Mouse (Mus musculus) layer of hippocampus, adult 11-12 months (tissue): ENCODE measurements around the gene Zfc3h1.

ENCODE experiments used
- DNase-seq: peaks from one replicate; pipeline ENCODE4 v3.0.0; 2022; ENCODE audit warnings: low spot score

Gene Zfc3h1

DNA sequence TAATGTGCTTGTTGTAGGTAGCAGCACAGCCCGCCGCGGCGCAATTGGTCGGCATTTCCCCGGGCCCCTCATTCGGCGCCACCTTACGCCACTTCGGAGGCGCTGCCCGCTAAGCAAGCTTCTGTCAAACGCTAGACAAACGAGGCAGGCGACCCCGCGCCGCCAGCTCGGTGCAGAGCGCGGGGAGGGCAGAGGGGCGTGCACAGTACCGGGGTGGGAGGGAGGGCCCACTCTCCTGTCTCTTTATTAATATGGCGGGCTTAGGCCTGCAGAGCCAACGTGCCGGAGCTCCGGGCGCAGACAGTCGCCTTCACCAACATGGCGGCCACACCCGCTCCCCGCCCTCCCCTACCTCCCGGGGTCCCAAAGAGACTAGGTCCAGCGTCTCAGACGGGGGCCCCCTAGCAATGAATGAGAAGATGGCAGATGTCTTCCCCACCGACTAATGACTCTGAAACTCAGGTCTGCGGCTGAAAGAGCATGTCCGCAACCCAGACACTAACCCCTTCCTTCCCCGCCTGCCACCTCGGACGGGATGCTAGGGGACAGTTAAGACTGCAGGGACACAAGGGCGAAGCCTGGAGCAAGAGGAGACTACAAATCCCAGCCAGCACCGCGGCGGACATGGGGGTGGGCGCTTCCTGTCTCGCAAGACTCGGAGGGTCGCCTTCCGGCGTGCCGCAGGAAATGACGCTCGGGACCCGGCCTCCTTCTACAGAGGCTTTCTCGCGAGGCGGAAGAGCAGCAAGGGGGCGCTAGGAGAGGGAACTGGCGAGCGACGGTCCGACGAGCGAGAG, at the start of gene Zfc3h1, which contains the start of gene Thap2:
Gene Zfc3h1, plus strand, starts transcription at position 739 of the 797 bp plus-strand sequence.
Gene Thap2, minus strand, starts transcription at position 223 of the 797 bp plus-strand sequence.
- DNase-seq = peak; percentile 99

DNA sequence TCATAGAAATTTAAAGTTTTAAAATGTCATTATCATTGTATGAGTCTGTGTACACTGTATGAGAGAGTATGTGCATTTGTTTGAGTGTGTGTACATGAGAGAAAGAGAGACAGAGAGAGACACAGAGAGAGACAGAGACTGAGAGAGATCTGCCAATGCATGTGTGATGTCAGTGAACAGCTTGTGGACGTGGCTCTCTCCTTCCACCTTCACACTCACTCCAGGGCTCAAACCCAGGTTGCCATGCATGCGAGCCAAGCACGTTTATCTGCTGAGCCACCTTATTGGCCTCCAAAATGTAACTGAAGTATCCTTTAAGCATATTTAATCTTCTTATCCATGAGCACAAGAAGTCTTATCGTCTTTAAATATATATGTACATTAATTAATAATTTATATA, 47.9 kb upstream of the Zfc3h1 start:
- DNase-seq = no peak

DNA sequence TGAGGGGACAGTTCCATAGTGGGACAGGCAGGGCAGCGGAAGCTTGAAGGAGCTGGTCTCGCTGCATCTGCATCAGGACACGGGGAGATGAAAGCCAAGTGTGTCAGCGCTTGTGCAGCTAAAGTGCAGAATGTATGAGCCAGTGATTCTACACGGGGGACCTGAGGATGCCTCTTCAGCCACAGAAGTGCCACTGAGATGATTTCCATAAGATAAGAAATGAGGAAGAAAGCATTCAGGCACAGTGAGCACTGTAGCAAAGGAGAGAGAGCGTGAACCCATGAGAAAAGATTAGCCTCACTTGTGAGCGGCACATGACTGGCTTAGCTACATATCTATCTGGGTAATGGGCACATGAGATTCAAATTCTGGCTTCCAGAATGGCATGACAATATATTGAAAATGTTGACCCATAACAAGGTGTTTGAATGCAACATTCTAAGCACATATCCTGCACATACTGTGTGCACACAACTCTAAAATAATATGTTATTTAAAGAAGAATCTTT, 44.9 kb upstream of the Zfc3h1 start:
- DNase-seq = no peak

DNA sequence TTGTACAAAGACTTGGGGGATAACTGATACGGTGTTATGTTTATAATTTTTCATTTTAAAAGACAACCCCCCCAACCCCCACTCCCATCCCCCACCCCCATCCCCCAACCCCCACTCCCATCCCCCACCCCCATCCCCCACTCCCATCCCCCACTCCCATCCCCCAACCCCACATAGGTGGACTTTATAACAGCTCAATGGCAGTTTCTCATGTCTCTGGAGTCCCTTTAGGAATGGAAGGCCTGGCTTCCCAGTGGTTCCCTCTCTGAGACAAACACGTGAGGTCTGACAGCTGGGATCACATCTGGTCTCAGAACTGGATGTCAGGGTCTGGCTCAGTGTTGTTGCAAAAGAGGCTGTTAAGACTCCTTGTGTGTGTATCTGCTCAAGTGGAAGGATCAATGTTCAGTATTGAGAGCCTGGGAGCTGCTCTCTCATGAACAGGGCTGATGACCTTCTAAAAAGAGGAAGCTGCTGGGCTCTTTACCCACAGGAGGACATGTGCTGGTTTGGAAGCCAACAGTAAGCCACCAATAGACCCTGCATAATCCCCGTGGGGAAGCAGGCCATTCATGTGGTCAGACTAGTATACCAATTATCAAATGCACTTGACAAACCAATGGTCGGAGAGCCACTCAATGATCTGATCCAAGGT, 41.9 kb upstream of the Zfc3h1 start:
- no peak for DNase-seq

DNA sequence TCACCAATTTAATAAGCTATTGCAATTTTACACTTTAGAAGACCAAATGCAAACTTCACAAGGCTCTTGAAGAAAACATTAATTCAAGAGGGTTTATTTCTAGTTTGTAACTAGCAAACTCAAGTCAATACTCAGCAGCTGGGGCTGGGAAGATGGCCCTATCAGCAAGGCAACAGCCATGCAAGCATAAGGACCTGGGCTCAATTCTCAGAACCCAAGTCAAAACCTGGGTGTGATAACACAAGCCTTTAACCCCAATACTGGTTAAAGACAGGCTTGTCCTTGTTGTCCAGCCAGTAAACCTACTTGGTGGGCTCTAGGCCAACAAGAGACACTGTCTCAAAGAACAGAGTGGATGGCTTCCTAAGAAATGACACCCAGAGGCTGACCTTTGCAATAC, 38.3 kb upstream of the Zfc3h1 start:
- DNase-seq = no peak

DNA sequence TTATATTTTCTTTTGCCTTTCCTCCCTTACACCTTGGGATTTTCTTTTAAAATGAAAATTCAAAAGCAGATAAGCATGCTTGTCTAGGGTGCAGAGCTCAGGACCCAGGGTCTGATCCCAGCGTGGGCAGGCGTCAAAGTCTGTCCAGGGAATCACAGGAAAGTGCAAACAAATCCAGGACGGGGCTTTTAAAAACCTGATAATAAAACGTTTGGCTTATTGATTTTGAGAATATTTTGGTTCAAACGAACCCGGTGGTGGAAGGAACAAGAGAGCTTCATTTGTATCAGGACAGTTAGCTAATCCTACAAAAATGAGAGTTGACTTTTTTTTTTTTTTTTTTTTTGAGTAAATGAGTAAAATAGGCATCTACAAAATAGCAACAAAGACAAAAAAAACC, 36.6 kb upstream of the Zfc3h1 start:
- no peak for DNase-seq

DNA sequence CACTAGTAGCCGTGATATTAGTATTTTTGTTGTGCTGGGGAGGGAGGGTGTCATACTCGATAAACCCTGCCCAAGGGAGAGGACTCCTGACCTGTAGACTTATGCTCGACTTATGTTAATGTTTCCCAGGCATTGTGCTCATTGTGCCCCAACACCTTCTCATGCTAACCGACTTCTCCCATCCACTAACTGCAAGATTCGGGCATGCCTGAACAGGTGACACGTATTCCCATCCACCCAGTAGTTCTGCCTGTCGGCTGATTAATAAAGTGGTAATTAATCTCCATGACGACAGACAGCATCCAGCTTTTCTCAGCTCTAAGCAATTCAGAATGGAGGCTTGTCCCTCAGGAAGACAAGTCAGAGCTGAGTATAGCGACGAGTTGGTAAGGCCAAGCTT, 35.7 kb upstream of the Zfc3h1 start:
- DNase-seq = no peak

DNA sequence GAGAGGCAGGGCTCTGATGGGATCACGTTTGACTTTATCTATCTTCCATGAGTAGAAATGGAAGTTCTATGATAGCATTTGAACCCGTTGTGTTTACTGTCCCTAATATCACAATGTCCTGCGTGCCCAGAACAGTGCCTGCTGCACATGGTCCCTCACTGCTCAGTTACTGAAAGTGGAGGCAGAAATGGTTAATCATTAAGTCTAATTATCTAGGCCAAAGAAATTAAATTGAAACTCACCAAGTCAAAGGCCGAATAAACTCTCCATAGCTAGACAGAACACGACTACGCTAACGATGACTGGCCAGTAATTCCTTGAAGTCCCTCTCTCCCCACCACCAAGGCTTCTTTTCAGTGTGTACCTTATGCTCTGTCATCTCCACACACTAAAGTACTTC, 35.2 kb upstream of the Zfc3h1 start:
- no peak for DNase-seq

DNA sequence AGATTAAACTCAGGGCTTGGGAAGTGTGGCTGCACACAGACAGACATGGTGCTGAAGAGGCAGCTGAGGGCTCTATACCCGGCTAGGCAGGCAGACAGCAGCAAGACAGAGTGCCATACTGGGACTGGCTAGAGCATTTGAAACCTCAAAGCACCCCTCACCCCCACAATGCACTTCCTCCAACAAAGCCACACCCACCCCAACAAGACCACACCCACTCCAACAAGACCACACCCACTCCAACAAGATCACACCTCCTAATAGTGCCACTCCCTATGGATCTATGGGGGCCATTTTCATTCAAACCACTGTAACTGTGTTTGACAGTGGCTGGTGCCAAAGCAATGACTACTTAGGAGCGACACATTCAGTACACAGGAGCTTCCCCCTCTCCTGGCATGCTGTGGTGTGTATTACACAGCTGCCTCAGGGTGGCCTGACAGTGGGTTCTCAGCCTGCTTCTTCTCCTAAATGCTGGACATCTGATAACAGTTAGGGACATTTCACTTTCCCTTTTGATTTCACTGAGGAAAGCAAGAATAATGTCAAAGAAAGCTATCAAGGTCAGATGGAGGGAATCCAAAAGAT, 33.9 kb upstream of the Zfc3h1 start:
- DNase-seq = no peak

DNA sequence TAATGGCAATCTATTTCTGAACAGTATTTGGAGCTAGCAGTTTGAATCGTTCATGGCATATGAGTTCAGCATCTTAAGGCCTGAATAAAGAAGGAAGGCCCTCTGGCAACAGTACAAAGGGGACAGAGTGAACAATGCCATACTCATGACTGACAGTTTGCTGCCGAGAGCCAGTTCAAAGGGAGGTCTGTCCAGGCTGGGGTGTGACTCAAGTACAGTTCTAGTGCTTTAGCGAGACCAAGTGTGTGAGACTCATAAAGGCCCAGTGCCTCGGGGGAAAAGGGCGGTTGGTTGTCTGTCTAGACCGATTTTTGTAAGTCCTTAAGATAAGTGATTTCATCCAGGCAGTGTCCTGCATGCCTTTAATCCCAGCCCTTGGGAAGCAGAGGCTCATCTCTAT, 30.2 kb upstream of the Zfc3h1 start:
- no peak for DNase-seq

DNA sequence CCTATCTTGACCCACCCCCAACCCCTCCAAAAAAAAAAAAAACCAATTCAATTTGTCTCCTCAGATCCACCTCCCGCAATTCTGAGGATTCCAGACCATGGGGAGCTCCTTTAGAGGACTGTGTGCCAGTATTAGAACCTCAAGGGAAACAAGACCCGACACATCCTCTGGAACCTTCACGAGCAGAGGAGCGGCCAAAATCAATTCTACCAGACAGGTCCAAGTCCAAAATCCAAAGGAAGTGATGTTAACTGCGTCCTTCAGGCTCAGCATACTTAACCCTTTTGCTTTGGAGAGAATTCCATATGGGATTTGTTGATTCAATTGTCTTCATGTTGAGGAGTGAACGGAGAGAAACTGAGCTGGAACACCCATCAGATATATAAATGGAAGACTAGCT, 29.7 kb upstream of the Zfc3h1 start:
- DNase-seq = no peak

DNA sequence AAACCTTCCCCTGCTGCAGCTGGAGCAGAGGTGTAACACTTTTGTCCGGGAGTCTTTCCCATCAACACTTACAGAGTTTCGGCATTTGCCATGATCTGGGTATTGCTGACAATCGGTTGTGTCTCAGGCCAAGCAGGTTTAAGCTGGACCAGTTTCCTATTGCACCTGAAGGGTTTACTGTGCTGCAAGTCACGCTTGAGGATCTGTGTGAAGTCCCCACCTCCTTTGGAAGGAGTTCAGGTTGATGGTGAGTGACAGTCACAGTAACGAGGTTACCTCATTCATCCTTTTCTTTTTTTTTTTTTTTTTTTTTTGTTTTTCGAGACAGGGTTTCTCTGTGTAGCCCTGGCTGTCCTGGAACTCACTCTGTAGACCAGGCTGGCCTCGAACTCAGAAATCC, 28.7 kb upstream of the Zfc3h1 start:
- DNase-seq = no peak

DNA sequence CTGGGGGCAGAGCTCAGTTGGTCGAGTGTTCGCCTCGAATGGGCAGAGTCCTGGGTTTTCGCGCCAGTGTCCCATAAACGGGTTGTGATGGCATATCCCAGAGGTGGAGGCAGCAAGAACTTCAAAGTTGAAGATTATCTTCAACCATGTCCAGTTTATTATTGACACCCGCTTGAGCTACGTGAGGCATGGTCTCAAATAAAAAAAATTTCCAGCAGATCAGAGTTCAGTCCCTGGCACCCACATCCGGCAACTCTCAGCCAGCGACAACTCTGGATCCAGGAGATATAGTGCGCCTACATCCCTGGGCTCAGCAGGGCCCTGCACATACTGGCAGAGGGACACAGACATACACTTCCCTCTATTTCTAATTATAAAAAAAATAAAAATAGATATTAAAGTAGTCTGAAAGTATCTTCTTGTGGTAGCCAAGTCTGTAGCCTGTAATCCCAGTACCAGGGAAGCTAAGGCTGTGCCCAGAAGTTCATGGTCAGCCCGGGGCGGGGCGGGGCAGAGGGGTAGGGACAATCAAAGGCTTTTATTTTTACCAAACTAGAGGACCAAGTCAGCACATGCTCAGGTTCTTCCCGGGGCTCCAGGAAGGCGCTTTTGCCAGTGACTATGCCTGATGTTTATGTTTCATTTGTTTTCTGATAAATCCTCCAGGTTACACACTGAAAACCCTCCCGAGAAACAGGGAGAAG, 26.4 kb upstream of the Zfc3h1 start:
- no peak for DNase-seq

DNA sequence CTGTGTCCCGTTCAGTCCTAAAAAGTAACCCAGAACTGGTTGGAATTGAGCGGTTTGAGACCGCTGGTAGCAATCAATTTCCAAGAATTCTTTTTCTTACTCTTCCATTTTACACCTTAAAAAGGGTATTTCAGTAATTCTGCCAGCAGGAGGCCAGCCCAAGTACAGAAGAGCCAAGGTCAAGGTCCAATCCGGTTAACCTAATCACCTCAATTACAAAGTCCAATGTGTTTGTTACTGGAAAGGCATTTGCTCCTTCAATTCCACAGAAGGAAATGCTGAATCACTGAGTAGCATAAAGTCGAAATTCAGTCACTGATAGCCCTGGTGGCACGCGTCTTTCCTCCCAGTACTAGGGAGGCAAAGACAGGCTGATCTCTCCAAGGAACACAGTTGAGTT, 25.7 kb upstream of the Zfc3h1 start:
- DNase-seq = no peak

DNA sequence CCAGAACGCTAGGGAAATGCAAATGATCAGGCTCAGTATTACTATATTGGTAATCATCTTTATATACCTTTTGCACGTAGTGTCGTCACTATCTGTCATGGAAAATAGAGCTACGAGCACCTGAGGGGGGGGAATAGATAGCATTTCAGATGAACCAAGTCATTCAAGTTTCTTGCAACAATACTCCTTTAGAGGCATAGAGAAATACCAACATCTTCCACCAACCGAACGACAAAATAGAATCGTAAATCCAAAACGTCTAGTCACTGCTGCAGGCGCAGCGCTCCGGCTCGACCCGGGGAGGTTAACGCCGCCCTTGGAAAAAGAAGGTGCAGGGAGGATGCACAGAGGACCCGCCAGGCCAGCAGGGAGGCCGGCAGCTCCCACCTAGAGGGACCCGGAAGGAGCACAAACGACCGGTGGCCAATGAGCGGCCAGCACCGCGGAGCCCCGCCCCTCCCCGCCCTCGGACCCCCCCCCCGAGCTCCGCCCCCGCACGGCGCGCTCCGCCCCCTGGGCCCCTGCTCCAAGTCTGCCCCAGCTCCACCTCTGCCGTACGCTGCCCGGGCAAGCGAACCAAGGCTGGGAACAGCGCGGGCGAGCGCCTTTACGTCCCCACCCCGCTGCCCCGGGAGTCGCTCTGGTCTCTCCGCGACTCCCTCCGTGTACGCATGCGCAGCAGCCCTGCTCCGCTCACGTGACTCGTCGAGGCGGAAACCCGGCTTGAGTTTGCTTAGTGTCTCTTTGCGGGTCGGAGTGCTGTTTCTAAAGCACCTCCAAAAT, 22.7 kb upstream of the Zfc3h1 start, which contains the start of gene Tmem19:
Gene Tmem19, minus strand, starts transcription at position 662 of the 783 bp plus-strand sequence.
- peak; percentile 95 for DNase-seq

DNA sequence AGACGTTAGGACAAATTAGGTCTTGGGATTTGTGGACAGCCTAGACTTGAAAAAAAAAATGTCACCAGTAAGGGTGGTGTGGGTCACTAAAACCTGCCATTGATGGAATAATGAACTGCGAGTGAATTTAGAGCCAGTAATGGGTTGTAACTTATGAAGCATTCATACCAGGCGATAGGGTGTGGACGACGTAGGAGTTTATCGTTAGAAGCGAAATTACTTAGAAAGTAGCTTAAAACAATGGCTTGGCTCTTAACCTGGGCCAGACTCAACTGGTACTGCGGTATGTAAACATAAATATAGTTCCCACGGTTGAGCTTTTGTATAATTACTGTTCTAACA, 22.2 kb upstream of the Zfc3h1 start:
- DNase-seq = no peak

DNA sequence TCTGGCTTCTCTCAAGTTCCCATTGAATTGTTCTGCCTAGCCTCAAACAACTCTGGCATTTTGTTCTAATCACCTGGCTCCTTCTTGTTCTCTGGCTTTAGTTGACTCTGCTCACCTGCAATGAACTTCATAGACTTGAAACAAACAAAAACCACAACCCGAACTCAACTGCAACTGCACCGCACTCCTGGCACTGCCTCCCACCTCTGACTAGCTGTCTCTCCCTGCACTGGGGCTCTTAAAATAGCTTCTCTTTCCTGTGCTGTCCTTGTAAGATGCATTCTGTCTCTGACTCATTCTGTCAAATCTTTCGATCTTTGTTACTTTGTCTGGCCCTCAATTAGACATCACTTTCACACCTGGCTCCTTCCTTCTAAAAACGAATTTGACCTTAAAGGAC, 21.6 kb upstream of the Zfc3h1 start:
- DNase-seq = no peak

DNA sequence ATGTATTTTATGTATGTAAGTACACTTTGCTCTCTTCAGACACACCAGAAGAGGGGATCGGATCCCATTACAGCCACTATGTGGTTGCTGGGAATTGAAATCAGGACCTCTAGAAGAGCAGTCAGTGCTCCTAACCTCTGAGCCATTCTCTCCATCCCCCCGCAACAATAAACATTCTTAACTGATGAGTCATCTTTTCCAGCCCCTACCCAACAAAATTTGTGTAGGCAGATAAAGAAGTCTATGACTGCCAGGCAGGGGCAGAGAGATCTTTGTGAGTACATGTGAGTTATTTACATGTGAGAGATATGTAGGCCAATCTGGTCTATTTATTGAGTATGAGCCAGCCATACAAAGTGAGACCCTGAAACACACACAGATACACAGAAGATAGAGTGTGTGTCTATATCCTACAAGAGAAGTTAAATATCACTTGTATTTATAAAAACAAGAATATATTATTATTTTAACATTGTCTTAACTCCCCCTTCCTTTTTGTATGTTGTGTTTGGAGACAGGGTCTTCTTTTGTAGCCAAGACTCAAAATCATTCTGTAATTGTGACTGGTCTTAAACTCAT, 3.2 kb upstream of the Zfc3h1 start:
- DNase-seq = no peak

DNA sequence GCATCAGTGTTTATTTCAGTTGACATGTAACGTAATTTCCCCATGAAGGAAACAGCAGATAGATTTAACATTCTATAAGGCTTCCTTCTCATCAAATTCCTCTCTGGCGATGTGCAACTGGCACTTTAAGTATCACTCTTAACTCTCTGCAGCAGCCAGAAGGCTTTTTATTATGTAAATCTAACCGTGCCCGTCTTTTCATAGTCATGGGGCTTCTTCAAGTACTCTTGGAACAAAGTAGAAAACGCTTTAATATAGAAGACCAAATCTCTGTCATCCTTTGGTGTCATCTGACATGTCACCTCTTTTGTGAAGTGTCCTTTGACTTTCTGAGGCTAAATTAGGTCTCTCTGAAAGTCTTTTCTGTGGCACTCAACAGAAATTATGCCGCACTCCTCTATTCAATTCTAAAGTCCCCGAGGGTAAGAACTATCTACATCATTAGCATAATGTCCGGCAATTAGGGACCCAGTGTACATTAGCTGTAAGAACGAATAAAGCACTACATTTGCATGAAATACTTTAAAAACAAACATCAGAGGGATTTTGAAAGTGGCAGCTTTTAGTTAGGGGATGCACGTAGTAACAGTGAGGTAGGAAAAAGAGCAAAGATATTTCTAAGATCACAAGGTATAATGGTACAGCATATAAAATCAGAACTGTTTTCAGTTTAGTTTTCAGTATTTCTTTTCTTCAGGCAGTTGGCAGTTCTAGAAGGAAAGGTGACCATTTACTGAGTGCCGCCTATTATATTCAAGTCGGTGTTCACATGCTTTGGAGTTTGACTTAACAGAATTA, 1.7 kb upstream of the Zfc3h1 start:
- no peak for DNase-seq

DNA sequence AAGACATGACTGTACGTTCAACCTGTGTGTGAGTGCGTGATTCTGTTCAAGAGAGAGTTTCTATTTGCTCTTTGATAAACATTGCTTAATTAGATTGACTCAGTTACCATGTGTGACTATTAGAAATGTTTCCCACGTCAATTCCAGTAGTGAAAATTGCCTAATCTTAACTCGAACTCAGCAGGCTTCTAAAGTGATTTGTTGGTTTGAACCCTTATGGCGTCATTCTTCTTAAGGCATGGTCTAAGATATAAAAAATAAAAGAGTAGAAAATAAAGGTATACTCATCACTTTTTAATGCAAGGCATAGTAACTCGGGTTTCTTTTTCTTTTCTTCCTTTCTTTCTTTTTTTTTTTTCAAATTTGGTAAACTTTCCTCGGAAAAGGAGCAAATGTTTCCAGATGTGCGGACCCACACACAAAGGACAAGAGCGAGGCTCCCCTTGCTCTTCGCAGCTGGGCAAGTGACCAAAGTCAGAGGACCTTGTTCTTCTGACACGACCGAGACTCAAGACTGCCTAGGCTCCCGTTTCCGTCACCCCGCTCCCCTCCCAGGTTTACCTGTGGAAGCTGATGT, 1.0 kb upstream of the Zfc3h1 start:
- DNase-seq = no peak
